Mouse (Mus musculus): ENCODE data around the gene Parp3. TPM values are rescaled to one million over a fixed set of nuclear protein-coding genes. Genes with fewer than 3 reads are reported as not detected.
"Not testable (repeated sequence)": the region's sequence is repeated elsewhere in the genome, so short reads cannot be mapped to it uniquely, and the experiment has no call there.

Gene Parp3
- total and polyA plus RNA-seq, 2 experiments from 2014 or later, result 2.8 to 7.2 TPM

- Histone ChIP-seq H3K9me3 (replicated peaks; ENCODE audit: control insufficient read depth, low read length) (no peaks in the 10 kb centered on the region), H3K27me3 (ENCODE audit: control insufficient read depth, insufficient read depth, low read length) (no peaks in the 10 kb centered on the region), H3K4me1 (ENCODE audit: control insufficient read depth, insufficient read depth) (peaks cover 4% of the 10 kb centered on the region; the same call in 1 of the 2 replicates), H3K4me3 (ENCODE audit: low read depth, low read length) (no peak overlapping the region), H3K27ac (ENCODE audit: low read depth) (no peak overlapping the region), H3K4me2 (ENCODE audit: low read depth, low read length) (no peak overlapping the region), H3K9ac (replicated peaks; ENCODE audit: low read depth, low read length) (no peak overlapping the region), H3K36me3 (replicated peaks; ENCODE audit: control insufficient read depth, insufficient read depth, low read length) (no peaks in the 10 kb centered on the region)
- no peak for ATAC-seq (ENCODE audit: insufficient read depth, low read depth)
- TF ChIP-seq CTCF (IDR thresholded peaks at IDR 0.05; ENCODE audit: low read depth) (no peak), EP300 (IDR thresholded peaks at IDR 0.05; ENCODE audit: low read depth) (no peak)
- WGBS, result 28% methylated on average over 13 of the region's 13 CpGs
- DNase-seq (ENCODE audit: low spot score), result no peak
These were observed 36.1 kb upstream of the Parp3 start for GRCm38 (mm10) chr9:106512729-106513450.

GRCm38 (mm10) chr9:106509356-106509755, 32.6 kb upstream of the Parp3 start:
- H3K9me3 ChIP-seq (replicated peaks; ENCODE audit: control insufficient read depth, low read length), result no peaks in the 10 kb centered on the region
- no peak overlapping the region for H3K4me3 ChIP-seq (ENCODE audit: low read depth, low read length)
- H3K4me1 ChIP-seq (ENCODE audit: control insufficient read depth, insufficient read depth), result peaks cover 4% of the 10 kb centered on the region; the same call in 1 of the 2 replicates
- no peak overlapping the region for H3K4me2 ChIP-seq (ENCODE audit: low read depth, low read length)
- no peak for ATAC-seq (ENCODE audit: insufficient read depth, low read depth)
- no peaks in the 10 kb centered on the region for H3K27me3 ChIP-seq (ENCODE audit: control insufficient read depth, insufficient read depth, low read length)
- no peaks in the 10 kb centered on the region for H3K36me3 ChIP-seq (replicated peaks; ENCODE audit: control insufficient read depth, insufficient read depth, low read length)
- no peak for TF ChIP-seq CTCF (IDR thresholded peaks at IDR 0.05; ENCODE audit: low read depth)
- no peak for TF ChIP-seq EP300 (IDR thresholded peaks at IDR 0.05; ENCODE audit: low read depth)
- H3K27ac ChIP-seq (ENCODE audit: low read depth), result no peak overlapping the region
- no peak for DNase-seq (ENCODE audit: low spot score)
- WGBS, result 82% methylated on average over 10 of the region's 10 CpGs
- H3K9ac ChIP-seq (replicated peaks; ENCODE audit: low read depth, low read length), result no peak overlapping the region

- ATAC-seq (ENCODE audit: insufficient read depth, low read depth), result no peak
- no peak for DNase-seq (ENCODE audit: low spot score)
- TF ChIP-seq EP300 (IDR thresholded peaks at IDR 0.05; ENCODE audit: low read depth), result no peak
- no peak for TF ChIP-seq CTCF (IDR thresholded peaks at IDR 0.05; ENCODE audit: low read depth)
- Histone ChIP-seq H3K9me3 (replicated peaks; ENCODE audit: control insufficient read depth, low read length) (no peaks in the 10 kb centered on the region), H3K36me3 (replicated peaks; ENCODE audit: control insufficient read depth, insufficient read depth, low read length) (no peaks in the 10 kb centered on the region), H3K4me2 (ENCODE audit: low read depth, low read length) (no peak overlapping the region), H3K4me1 (ENCODE audit: control insufficient read depth, insufficient read depth) (no peaks in the 10 kb centered on the region), H3K9ac (replicated peaks; ENCODE audit: low read depth, low read length) (no peak overlapping the region), H3K4me3 (ENCODE audit: low read depth, low read length) (no peak overlapping the region), H3K27ac (ENCODE audit: low read depth) (no peak overlapping the region), H3K27me3 (ENCODE audit: control insufficient read depth, insufficient read depth, low read length) (no peaks in the 10 kb centered on the region)
- WGBS, result 57% methylated on average over 6 of the region's 6 CpGs
These were observed 27.5 kb upstream of the Parp3 start for GRCm38 (mm10) chr9:106504246-106504645.

- H3K4me2 ChIP-seq (ENCODE audit: low read depth, low read length), result no peak overlapping the region
- H3K27ac ChIP-seq (ENCODE audit: low read depth), result no peak overlapping the region
- 83% methylated on average over 22 of the region's 22 CpGs for WGBS
- ATAC-seq (ENCODE audit: insufficient read depth, low read depth) (no peak), DNase-seq (ENCODE audit: low spot score) (no peak)
- no peaks in the 10 kb centered on the region for H3K27me3 ChIP-seq (ENCODE audit: control insufficient read depth, insufficient read depth, low read length)
- no peak overlapping the region for H3K9ac ChIP-seq (replicated peaks; ENCODE audit: low read depth, low read length)
- no peaks in the 10 kb centered on the region for H3K9me3 ChIP-seq (replicated peaks; ENCODE audit: control insufficient read depth, low read length)
- TF ChIP-seq CTCF (IDR thresholded peaks at IDR 0.05; ENCODE audit: low read depth) (no peak), EP300 (IDR thresholded peaks at IDR 0.05; ENCODE audit: low read depth) (no peak)
- H3K4me1 ChIP-seq (ENCODE audit: control insufficient read depth, insufficient read depth), result no peaks in the 10 kb centered on the region
- H3K36me3 ChIP-seq (replicated peaks; ENCODE audit: control insufficient read depth, insufficient read depth, low read length), result no peaks in the 10 kb centered on the region
- H3K4me3 ChIP-seq (ENCODE audit: low read depth, low read length), result no peak overlapping the region
These were observed 25.1 kb upstream of the Parp3 start for GRCm38 (mm10) chr9:106501846-106502245.

- 85% methylated on average over 6 of the region's 6 CpGs for WGBS
- ATAC-seq (ENCODE audit: insufficient read depth, low read depth) (no peak), DNase-seq (ENCODE audit: low spot score) (no peak)
- no peaks in the 10 kb centered on the region for H3K9me3 ChIP-seq (replicated peaks; ENCODE audit: control insufficient read depth, low read length)
- no peak within 1 kb of the TSS for H3K9ac ChIP-seq (replicated peaks; ENCODE audit: low read depth, low read length)
- H3K4me2 ChIP-seq (ENCODE audit: low read depth, low read length), result no peak within 1 kb of the TSS
- H3K27ac ChIP-seq (ENCODE audit: low read depth), result no peak within 1 kb of the TSS
- H3K36me3 ChIP-seq (replicated peaks; ENCODE audit: control insufficient read depth, insufficient read depth, low read length), result no peaks in the 10 kb centered on the region
- no peaks in the 10 kb centered on the region for H3K4me1 ChIP-seq (ENCODE audit: control insufficient read depth, insufficient read depth)
- TF ChIP-seq EP300 (IDR thresholded peaks at IDR 0.05; ENCODE audit: low read depth), result no peak
- no peak for TF ChIP-seq CTCF (IDR thresholded peaks at IDR 0.05; ENCODE audit: low read depth)
- H3K27me3 ChIP-seq (ENCODE audit: control insufficient read depth, insufficient read depth, low read length), result no peaks in the 10 kb centered on the region
- H3K4me3 ChIP-seq (ENCODE audit: low read depth, low read length), result no peak within 1 kb of the TSS
These were observed 22.9 kb upstream of the Parp3 start, which contains the start of gene Iqcf1 for GRCm38 (mm10) chr9:106499667-106500066. Gene Iqcf1, plus strand, starts transcription at chr9:106499967.

GRCm38 (mm10) chr9:106487602-106488001, 10.9 kb upstream of the Parp3 start:
- 86% methylated on average over 6 of the region's 6 CpGs for WGBS
- H3K4me1 ChIP-seq (ENCODE audit: control insufficient read depth, insufficient read depth), result not testable (repeated sequence)

More at GRCm38 (mm10) chr9:106487602-106488001, 10.9 kb upstream of the Parp3 start:
- DNase-seq (ENCODE audit: low spot score); H3K9ac ChIP-seq (replicated peaks; ENCODE audit: low read depth, low read length); H3K4me2 ChIP-seq (ENCODE audit: low read depth, low read length); H3K9me3 ChIP-seq (replicated peaks; ENCODE audit: control insufficient read depth, low read length); H3K4me3 ChIP-seq (ENCODE audit: low read depth, low read length); ATAC-seq (ENCODE audit: insufficient read depth, low read depth); H3K27me3 ChIP-seq (ENCODE audit: control insufficient read depth, insufficient read depth, low read length); H3K27ac ChIP-seq (ENCODE audit: low read depth): not testable (repeated sequence)
- H3K36me3 ChIP-seq (replicated peaks; ENCODE audit: control insufficient read depth, insufficient read depth, low read length), result peaks cover 34% of the 10 kb centered on the region
